Mouse (Mus musculus): Measurements from ENCODE around the gene Acox1. TPM values are rescaled to one million over a fixed set of nuclear protein-coding genes. Genes with fewer than 3 reads are reported as not detected.

The Acox1 gene
- polyA plus RNA-seq, 1 experiment from 2014 or later: 304 TPM

- 84% methylated on average over 7 of the region's 7 CpGs for WGBS (ENCODE audit: insufficient replicate concordance)
- DNase-seq (peak; percentile 63), ATAC-seq (no peak)
- Histone ChIP-seq H3K36me3 (replicated peaks; ENCODE audit: insufficient read depth, low read length) (no peaks in the 10 kb centered on the region), H3K27me3 (ENCODE audit: insufficient read depth, low read length) (no peaks in the 10 kb centered on the region), H3K4me2 (ENCODE audit: low read depth, low read length) (no peak overlapping the region), H3K4me3 (ENCODE audit: low read depth, low read length) (no peak overlapping the region), H3K9me3 (ENCODE audit: low read length) (no peaks in the 10 kb centered on the region), H3K4me1 (ENCODE audit: insufficient read depth) (peaks cover 22% of the 10 kb centered on the region), H3K27ac (ENCODE audit: low read depth) (no peak overlapping the region), H3K9ac (replicated peaks) (no peak overlapping the region)
- TF ChIP-seq EP300 (IDR thresholded peaks at IDR 0.05; ENCODE audit: low read depth): no peak
- peak; percentile 60 for TF ChIP-seq CTCF (IDR thresholded peaks at IDR 0.05; ENCODE audit: low read depth)
Observed at GRCm38 (mm10) chr11:116215181-116215580, 16.3 kb upstream of the Acox1 start.

- Histone ChIP-seq H3K9ac (replicated peaks) (no peak overlapping the region), H3K36me3 (replicated peaks; ENCODE audit: insufficient read depth, low read length) (no peaks in the 10 kb centered on the region), H3K4me2 (ENCODE audit: low read depth, low read length) (no peak overlapping the region), H3K4me3 (ENCODE audit: low read depth, low read length) (no peak overlapping the region), H3K27ac (ENCODE audit: low read depth) (no peak overlapping the region), H3K4me1 (ENCODE audit: insufficient read depth) (peaks cover 13% of the 10 kb centered on the region), H3K9me3 (ENCODE audit: low read length) (no peaks in the 10 kb centered on the region), H3K27me3 (ENCODE audit: insufficient read depth, low read length) (no peaks in the 10 kb centered on the region)
- TF ChIP-seq CTCF (IDR thresholded peaks at IDR 0.05; ENCODE audit: low read depth): no peak
- TF ChIP-seq EP300 (IDR thresholded peaks at IDR 0.05; ENCODE audit: low read depth): no peak
- 87% methylated on average over 13 of the region's 13 CpGs for whole genome bisulfite sequencing (ENCODE audit: insufficient replicate concordance)
- no peak for DNase-seq
- ATAC-seq: no peak
Observed at GRCm38 (mm10) chr11:116213877-116214510, 15.1 kb upstream of the Acox1 start.

GRCm38 (mm10) chr11:116212847-116213246, 14.0 kb upstream of the Acox1 start:
- Histone ChIP-seq H3K4me3 (ENCODE audit: low read depth, low read length) (no peak overlapping the region), H3K9me3 (ENCODE audit: low read length) (no peaks in the 10 kb centered on the region), H3K4me1 (ENCODE audit: insufficient read depth) (peaks cover 3% of the 10 kb centered on the region; the same call in 1 of the 2 replicates), H3K27me3 (ENCODE audit: insufficient read depth, low read length) (no peaks in the 10 kb centered on the region), H3K27ac (ENCODE audit: low read depth) (no peak overlapping the region), H3K36me3 (replicated peaks; ENCODE audit: insufficient read depth, low read length) (no peaks in the 10 kb centered on the region), H3K4me2 (ENCODE audit: low read depth, low read length) (no peak overlapping the region), H3K9ac (replicated peaks) (no peak overlapping the region)
- DNase-seq (peak; percentile 16), ATAC-seq (peak; percentile 24; the same call in 1 of the 2 replicates)
- WGBS (ENCODE audit: insufficient replicate concordance): 73% methylated on average over 6 of the region's 6 CpGs
- no peak for TF ChIP-seq CTCF (IDR thresholded peaks at IDR 0.05; ENCODE audit: low read depth)

- no peak for TF ChIP-seq CTCF (IDR thresholded peaks at IDR 0.05; ENCODE audit: low read depth)
- peak; percentile 67; the same call in 1 of the 2 replicates for TF ChIP-seq EP300 (IDR thresholded peaks at IDR 0.05; ENCODE audit: low read depth)
- DNase-seq (peak; percentile 31), ATAC-seq (peak; percentile 77)
- H3K4me1 ChIP-seq (ENCODE audit: insufficient read depth): peaks cover 2% of the 10 kb centered on the region; the same call in 1 of the 2 replicates
- no peak overlapping the region for H3K9ac ChIP-seq (replicated peaks)
- 45% methylated on average over 5 of the region's 5 CpGs for WGBS (ENCODE audit: insufficient replicate concordance)
- peak overlapping the region; percentile 84 for H3K27ac ChIP-seq (ENCODE audit: low read depth)
- H3K4me3 ChIP-seq (ENCODE audit: low read depth, low read length): no peak overlapping the region
- no peak overlapping the region for H3K4me2 ChIP-seq (ENCODE audit: low read depth, low read length)
- no peaks in the 10 kb centered on the region for H3K27me3 ChIP-seq (ENCODE audit: insufficient read depth, low read length)
- no peaks in the 10 kb centered on the region for H3K36me3 ChIP-seq (replicated peaks; ENCODE audit: insufficient read depth, low read length)
- no peaks in the 10 kb centered on the region for H3K9me3 ChIP-seq (ENCODE audit: low read length)
Observed at GRCm38 (mm10) chr11:116210696-116211095, 11.9 kb upstream of the Acox1 start.

GRCm38 (mm10) chr11:116209257-116209656, 10.4 kb upstream of the Acox1 start:
- Histone ChIP-seq H3K36me3 (replicated peaks; ENCODE audit: insufficient read depth, low read length) (no peaks in the 10 kb centered on the region), H3K4me3 (ENCODE audit: low read depth, low read length) (no peak overlapping the region), H3K9ac (replicated peaks) (no peak overlapping the region), H3K4me1 (ENCODE audit: insufficient read depth) (peaks cover 2% of the 10 kb centered on the region; the same call in 1 of the 2 replicates), H3K4me2 (ENCODE audit: low read depth, low read length) (no peak overlapping the region), H3K27me3 (ENCODE audit: insufficient read depth, low read length) (no peaks in the 10 kb centered on the region), H3K9me3 (ENCODE audit: low read length) (no peaks in the 10 kb centered on the region), H3K27ac (ENCODE audit: low read depth) (peak overlapping the region; percentile 57; the same call in 1 of the 2 replicates)
- no peak for TF ChIP-seq CTCF (IDR thresholded peaks at IDR 0.05; ENCODE audit: low read depth)
- TF ChIP-seq EP300 (IDR thresholded peaks at IDR 0.05; ENCODE audit: low read depth): no peak
- WGBS (ENCODE audit: insufficient replicate concordance): 69% methylated on average over 8 of the region's 8 CpGs
- ATAC-seq (peak; percentile 22; the same call in 1 of the 2 replicates), DNase-seq (no peak)

GRCm38 (mm10) chr11:116208660-116209059, 9.8 kb upstream of the Acox1 start:
- 80% methylated on average over 3 of the region's 3 CpGs for WGBS (ENCODE audit: insufficient replicate concordance)
- Histone ChIP-seq H3K27ac (ENCODE audit: low read depth) (no peak overlapping the region), H3K4me3 (ENCODE audit: low read depth, low read length) (no peak overlapping the region), H3K4me2 (ENCODE audit: low read depth, low read length) (no peak overlapping the region), H3K4me1 (ENCODE audit: insufficient read depth) (peaks cover 2% of the 10 kb centered on the region; the same call in 1 of the 2 replicates), H3K9ac (replicated peaks) (no peak overlapping the region), H3K36me3 (replicated peaks; ENCODE audit: insufficient read depth, low read length) (no peaks in the 10 kb centered on the region), H3K27me3 (ENCODE audit: insufficient read depth, low read length) (no peaks in the 10 kb centered on the region), H3K9me3 (ENCODE audit: low read length) (no peaks in the 10 kb centered on the region)
- DNase-seq: no peak
- TF ChIP-seq CTCF (IDR thresholded peaks at IDR 0.05; ENCODE audit: low read depth) (no peak), EP300 (IDR thresholded peaks at IDR 0.05; ENCODE audit: low read depth) (no peak)
- no peak for ATAC-seq

Measured in liver, postnatal 0 days (tissue).